Mouse (Mus musculus): ENCODE results near the gene Gnai1. TPM values are rescaled to one million over a fixed set of nuclear protein-coding genes. Genes with fewer than 3 reads are reported as not detected.

Gnai1 gene
- polyA plus RNA-seq, 1 experiment from 2014 or later = 31.1 TPM

DNA sequence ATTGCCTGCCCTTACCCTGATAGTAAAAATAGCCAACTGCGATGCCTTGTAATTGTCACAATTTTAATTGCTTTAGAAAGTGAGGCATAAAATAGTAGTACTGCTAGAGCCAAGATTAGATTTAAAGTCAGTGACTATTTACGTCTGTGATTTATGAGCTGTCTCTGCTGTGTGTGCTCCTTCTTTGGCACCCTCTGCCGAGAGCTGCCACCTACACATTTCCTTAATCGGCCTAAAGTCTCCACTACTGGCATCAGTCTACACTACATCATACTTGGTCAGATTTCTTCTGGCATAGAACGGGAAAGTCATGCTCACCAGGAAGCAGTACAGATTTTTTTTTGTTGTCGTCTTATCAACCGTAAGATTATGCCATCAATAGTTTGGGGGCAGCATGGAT lies 131.3 kb downstream of the Gnai1 start:
- Histone ChIP-seq H3K9ac (ENCODE audit: low read length) (no peak overlapping the region), H3K4me3 (ENCODE audit: control insufficient read depth in 1 of 2, insufficient read depth in 1 of 2, low read depth in 1 of 2, low read length in 2 of 2) (no peak overlapping the region), H3K27ac (replicated peaks in 1 of 2; ENCODE audit: control insufficient read depth in 1 of 2, insufficient read depth in 1 of 2, low read depth in 2 of 2, low read length in 2 of 2) (no peak overlapping the region), H3K9me3 (ENCODE audit: control insufficient read depth, low read length) (no peaks in the 10 kb centered on the region), H3K36me3 (ENCODE audit: control insufficient read depth, insufficient read depth, low read length) (no peaks in the 10 kb centered on the region), H3K4me2 (ENCODE audit: low read length) (no peak overlapping the region), H3K4me1 (ENCODE audit: control insufficient read depth in 2 of 2, insufficient read depth in 2 of 2, low read length in 2 of 2) (no peaks in the 10 kb centered on the region), H3K27me3 (ENCODE audit: control insufficient read depth, insufficient read depth, low read length) (no peaks in the 10 kb centered on the region)
- WGBS = 70% methylated on average over 7 of the region's 7 CpGs
- ATAC-seq (ENCODE audit: insufficient number of reproducible peaks, insufficient read depth, low FRiP score, low read depth) = no peak

DNA sequence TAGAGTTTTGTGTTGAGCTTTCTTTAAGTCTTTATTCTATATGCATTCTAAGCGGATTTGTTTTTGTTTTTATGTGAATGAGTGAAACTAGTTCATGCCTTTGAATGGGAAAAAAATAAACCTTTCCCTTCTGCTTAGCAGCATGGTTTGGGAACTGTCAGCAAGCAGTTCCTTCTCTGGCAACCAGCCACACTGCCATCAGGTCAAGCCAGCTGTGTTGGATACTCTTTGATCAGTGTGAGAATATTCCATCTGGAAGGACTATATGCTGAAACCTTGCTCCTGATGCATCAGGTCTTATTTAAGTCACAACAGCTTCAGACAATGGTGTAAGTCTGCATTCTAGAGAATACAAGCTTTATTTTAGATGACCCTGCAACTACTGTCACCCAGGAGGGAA lies 139.3 kb downstream of the Gnai1 start:
- ATAC-seq (ENCODE audit: insufficient number of reproducible peaks, insufficient read depth, low FRiP score, low read depth) = no peak
- WGBS = 24% methylated on average over 1 of the region's 1 CpGs

GRCm38 (mm10) chr5:18218292-18218691 lies 141.9 kb downstream of the Gnai1 start:
- Histone ChIP-seq H3K27ac (replicated peaks in 1 of 2; ENCODE audit: control insufficient read depth in 1 of 2, insufficient read depth in 1 of 2, low read depth in 2 of 2, low read length in 2 of 2) (no peak overlapping the region), H3K4me3 (ENCODE audit: control insufficient read depth in 1 of 2, insufficient read depth in 1 of 2, low read depth in 1 of 2, low read length in 2 of 2) (no peak overlapping the region), H3K4me1 (ENCODE audit: control insufficient read depth in 2 of 2, insufficient read depth in 2 of 2, low read length in 2 of 2) (no peaks in the 10 kb centered on the region), H3K27me3 (ENCODE audit: control insufficient read depth, insufficient read depth, low read length) (no peaks in the 10 kb centered on the region), H3K9ac (ENCODE audit: low read length) (no peak overlapping the region), H3K4me2 (ENCODE audit: low read length) (no peak overlapping the region), H3K36me3 (ENCODE audit: control insufficient read depth, insufficient read depth, low read length) (no peaks in the 10 kb centered on the region), H3K9me3 (ENCODE audit: control insufficient read depth, low read length) (no peaks in the 10 kb centered on the region)
- no peak for ATAC-seq (ENCODE audit: insufficient number of reproducible peaks, insufficient read depth, low FRiP score, low read depth)
- 78% methylated on average over 2 of the region's 2 CpGs for WGBS

More for the DNA sequence above, 139.3 kb downstream of the Gnai1 start:
- Histone ChIP-seq H3K27me3 (ENCODE audit: control insufficient read depth, insufficient read depth, low read length) (no peaks in the 10 kb centered on the region), H3K9me3 (ENCODE audit: control insufficient read depth, low read length) (no peaks in the 10 kb centered on the region), H3K36me3 (ENCODE audit: control insufficient read depth, insufficient read depth, low read length) (no peaks in the 10 kb centered on the region), H3K4me3 (ENCODE audit: control insufficient read depth in 1 of 2, insufficient read depth in 1 of 2, low read depth in 1 of 2, low read length in 2 of 2) (no peak overlapping the region), H3K4me1 (ENCODE audit: control insufficient read depth in 2 of 2, insufficient read depth in 2 of 2, low read length in 2 of 2) (no peaks in the 10 kb centered on the region), H3K4me2 (ENCODE audit: low read length) (no peak overlapping the region), H3K9ac (ENCODE audit: low read length) (no peak overlapping the region), H3K27ac (replicated peaks in 1 of 2; ENCODE audit: control insufficient read depth in 1 of 2, insufficient read depth in 1 of 2, low read depth in 2 of 2, low read length in 2 of 2) (no peak overlapping the region)

DNA sequence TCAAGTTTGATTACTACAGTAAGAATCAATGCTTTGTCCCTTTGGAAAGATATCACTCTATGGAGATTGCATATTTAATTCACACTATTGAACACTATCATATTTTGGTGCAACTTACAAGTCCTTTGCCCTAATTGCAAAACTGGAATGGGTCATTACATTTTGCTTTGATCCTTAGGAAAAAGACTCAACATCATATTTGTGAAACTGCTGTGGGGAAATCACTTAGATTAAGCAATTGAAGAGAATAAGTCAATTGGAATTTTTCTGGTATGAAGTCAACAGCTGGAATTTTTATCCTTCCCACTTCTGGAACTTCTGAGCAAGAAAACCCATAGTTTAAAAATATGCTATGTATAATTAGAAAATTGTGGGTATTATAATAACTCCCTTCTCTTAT lies 142.3 kb downstream of the Gnai1 start:
- Histone ChIP-seq H3K36me3 (ENCODE audit: control insufficient read depth, insufficient read depth, low read length) (no peaks in the 10 kb centered on the region), H3K9ac (ENCODE audit: low read length) (no peak overlapping the region), H3K4me3 (ENCODE audit: control insufficient read depth in 1 of 2, insufficient read depth in 1 of 2, low read depth in 1 of 2, low read length in 2 of 2) (no peak overlapping the region), H3K9me3 (ENCODE audit: control insufficient read depth, low read length) (no peaks in the 10 kb centered on the region), H3K27ac (replicated peaks in 1 of 2; ENCODE audit: control insufficient read depth in 1 of 2, insufficient read depth in 1 of 2, low read depth in 2 of 2, low read length in 2 of 2) (no peak overlapping the region), H3K4me1 (ENCODE audit: control insufficient read depth in 2 of 2, insufficient read depth in 2 of 2, low read length in 2 of 2) (no peaks in the 10 kb centered on the region), H3K4me2 (ENCODE audit: low read length) (no peak overlapping the region), H3K27me3 (ENCODE audit: control insufficient read depth, insufficient read depth, low read length) (no peaks in the 10 kb centered on the region)
- no peak for ATAC-seq (ENCODE audit: insufficient number of reproducible peaks, insufficient read depth, low FRiP score, low read depth)
